Mouse (Mus musculus) mammary gland, adult 2 months (tissue): ENCODE data around the gene Nlk. TPM values are rescaled to one million over a fixed set of nuclear protein-coding genes. Genes with fewer than 3 reads are reported as not detected.

Source experiments
- polyA plus RNA-seq: library from polyadenylated mRNA; depleted of rRNA; stranded (reverse); fragments of >200 nt; gene quantifications from 2 replicates; pipeline ENCODE4 v1.2.3, GENCODE M21; 2012; ENCODE audit warnings: low replicate concordance; rRNA removed

Gene Nlk
- 14.5 and 23.6 TPM in 2 replicates for polyA plus RNA-seq

DNA sequence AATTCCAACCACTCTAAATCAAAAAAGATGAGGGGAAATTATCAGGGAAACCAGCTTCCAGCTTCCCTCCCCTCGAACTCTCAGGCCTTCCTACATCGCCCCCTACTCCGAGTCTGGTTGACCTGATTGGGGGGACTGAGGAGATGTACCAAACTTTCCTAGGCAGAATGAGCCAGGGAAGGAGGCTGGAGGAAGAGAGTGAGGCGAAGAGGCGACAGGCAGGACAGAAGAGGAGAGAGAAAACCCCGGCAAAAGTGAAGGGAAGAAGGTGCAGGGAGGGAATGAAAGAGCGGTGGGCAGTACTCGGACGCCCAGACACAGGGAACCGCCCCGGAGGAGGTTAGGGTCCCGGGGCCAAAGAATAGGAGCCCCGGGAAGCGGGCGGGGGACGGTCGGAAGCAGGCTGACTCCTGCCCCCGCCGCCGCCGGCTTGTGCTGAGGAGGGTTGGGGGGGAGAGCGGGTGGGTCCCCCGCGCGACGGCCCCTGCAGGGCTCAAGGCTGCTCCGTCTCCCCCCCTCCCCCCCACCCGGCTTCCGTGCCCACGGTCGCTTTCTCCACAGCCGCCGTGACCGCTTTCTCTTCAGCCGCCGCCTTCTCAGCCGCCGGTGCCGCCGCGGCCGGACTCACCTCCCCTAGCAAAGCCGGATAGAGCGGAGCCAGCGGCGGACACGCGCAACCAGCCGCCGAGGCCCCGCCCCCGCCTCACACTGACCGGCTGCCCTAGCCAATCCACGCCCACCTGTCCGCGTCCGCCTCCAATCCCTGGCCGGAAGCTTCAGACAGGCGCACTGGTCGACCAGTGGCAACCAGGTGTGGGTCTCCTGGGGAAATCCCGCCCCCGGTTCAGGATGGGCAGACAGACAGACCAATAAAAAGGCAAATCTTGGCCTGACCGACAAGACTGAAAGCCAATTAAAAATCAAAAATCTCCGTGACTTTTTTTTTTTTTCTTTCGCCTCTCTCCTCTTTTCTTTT is at the start of gene Nlk:
TSS of gene Nlk (minus strand) at position 597 of the 976 bp plus-strand sequence.

DNA sequence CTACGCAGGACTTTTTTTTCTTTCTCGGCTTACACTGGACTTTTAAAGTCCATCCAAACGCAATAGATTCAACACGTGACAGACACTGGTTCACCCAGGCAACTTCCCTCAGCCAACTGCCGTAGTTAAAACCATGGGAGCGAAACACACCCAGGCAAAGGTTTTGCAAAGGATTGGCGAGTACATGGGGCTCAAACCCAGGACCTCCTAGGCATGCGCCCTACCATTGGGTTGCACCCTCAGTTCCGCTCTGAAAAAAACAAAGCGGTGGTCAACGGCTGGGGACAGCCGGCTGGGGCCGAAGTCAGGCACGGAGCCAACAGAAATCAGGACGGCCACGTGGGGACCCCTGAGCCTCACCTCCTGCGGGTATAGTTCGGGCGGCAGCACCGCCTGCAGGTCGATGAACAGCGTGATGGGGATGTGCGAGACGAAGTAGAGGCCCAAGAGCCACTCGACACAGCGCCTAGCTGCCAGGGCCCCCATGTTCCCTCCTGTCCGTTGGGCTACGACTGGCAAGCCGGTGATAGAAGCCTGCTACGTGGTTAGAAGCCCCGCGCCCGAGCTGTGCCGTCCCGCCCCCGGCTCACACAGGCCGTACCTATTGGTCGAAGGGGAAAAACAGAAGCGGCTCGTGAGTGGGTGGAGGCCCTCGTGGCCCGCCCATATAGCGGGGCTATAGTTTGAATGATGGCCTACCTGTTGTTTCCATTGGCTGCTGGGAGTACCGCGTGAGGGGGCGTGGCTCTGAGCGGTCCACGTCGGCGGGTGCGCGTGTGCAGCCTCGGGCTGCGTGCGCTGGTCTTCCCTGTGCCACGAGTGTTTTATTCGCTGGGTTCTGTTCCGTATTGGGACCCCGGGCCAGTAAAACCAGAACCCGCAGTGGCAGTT is 146.8 kb downstream of the Nlk start, which contains the start of gene Tmem97:
TSS of gene Tmem97 (minus strand) at position 610 of the 891 bp plus-strand sequence.

DNA sequence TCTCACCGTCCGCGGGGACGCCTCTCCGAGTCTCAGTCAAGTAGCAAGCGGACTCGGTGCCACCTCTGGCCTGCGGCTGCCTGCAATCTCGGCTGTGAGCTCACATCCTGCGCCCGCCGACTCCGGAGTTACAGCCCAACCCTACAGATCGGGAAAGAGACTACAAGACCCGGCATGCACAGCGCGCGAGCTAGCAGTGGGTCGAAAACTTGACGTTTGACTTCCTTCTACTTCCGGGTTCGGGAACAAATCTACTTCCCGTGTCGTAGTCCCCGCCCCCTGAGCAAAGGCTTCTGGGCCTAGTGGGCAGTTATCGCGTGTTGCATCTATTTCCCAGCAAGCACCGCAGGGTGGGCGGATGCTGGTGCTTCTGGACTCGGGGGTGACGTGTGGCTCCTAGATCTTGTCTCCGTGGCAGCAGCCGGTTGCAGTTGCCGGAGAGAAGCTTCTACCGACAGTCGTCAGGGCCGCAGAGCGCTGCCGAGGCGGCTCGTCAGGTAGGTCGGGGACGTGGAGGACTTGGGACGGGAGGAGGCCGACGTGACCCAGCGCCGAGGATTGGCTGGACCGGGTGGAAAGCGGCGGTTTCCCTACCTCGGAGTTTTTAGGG is 161.0 kb downstream of the Nlk start, which contains the start of the genes Tnfaip1 and Ift20:
TSS of gene Tnfaip1 (minus strand) at position 253 of the 610 bp plus-strand sequence.
TSS of gene Ift20 (plus strand) at position 282 of the 610 bp plus-strand sequence.

Other genes starting within 250 kb of the Nlk start
- 36.6 and 36.8 TPM in 2 replicates for gene Slc46a1, start 231.7 kb downstream of the Nlk start, polyA plus RNA-seq
- gene Sarm1, start 199.6 kb downstream of the Nlk start, polyA plus RNA-seq: 1.1 and 1.2 TPM in 2 replicates
- 32.4 and 41.2 TPM in 2 replicates for gene Vtn, start 198.3 kb downstream of the Nlk start, polyA plus RNA-seq
- 0.14 TPM in 1 of 2 replicates, not detected in the other for gene Sebox, start 193.9 kb downstream of the Nlk start, polyA plus RNA-seq
- gene Tmem199, start 185.2 kb downstream of the Nlk start, polyA plus RNA-seq: 9.3 and 14.5 TPM in 2 replicates
- 59.3 and 88.1 TPM in 2 replicates for gene Poldip2, start 185.2 kb downstream of the Nlk start, polyA plus RNA-seq
- 30.2 and 44.7 TPM in 2 replicates for gene Tnfaip1, start 161.0 kb downstream of the Nlk start, polyA plus RNA-seq
- 44.7 and 54.9 TPM in 2 replicates for gene Ift20, start 161.0 kb downstream of the Nlk start, polyA plus RNA-seq
- 16.0 and 16.7 TPM in 2 replicates for gene Tmem97, start 146.6 kb downstream of the Nlk start, polyA plus RNA-seq
- gene Ccnq, start 54.4 kb upstream of the Nlk start, polyA plus RNA-seq: 42.8 and 60.6 TPM in 2 replicates
- gene Lyrm9, start 129.2 kb upstream of the Nlk start, polyA plus RNA-seq: 14.0 and 17.1 TPM in 2 replicates
- 5.1 and 6.0 TPM in 2 replicates for gene Nos2, start 223.4 kb upstream of the Nlk start, polyA plus RNA-seq